ENCODE assay signal across 20 mouse cellular contexts in genomic region chr12:91751893-91752597, GRCm38 (mm10).
"Had no signal": no experiment of that assay in that cellular context is flagged by ENCODE, and none has a peak within 500 bp of the region (broad histone marks: within the 10 kb centered on the region; RNA-seq: fewer than 3 reads in every experiment).

No protein-coding gene starts in this region.

- H3K36me3 ChIP-seq: heart, embryonic 10.5 days; heart, embryonic 12.5 days; hindbrain, embryonic 13.5 days; hindbrain, embryonic 15.5 days; limb, embryonic 13.5 days; limb, embryonic 15.5 days; liver, embryonic 12.5 days had no signal

- H3K4me3 ChIP-seq: gastrocnemius, adult 2 months; heart, embryonic 10.5 days; heart, embryonic 12.5 days; hindbrain, embryonic 13.5 days; hindbrain, embryonic 15.5 days; limb, embryonic 13.5 days; limb, embryonic 15.5 days; liver, embryonic 12.5 days had no signal

- H3K9me3 ChIP-seq: heart, embryonic 10.5 days; heart, embryonic 12.5 days; hindbrain, embryonic 13.5 days; hindbrain, embryonic 15.5 days; limb, embryonic 13.5 days; limb, embryonic 15.5 days; liver, embryonic 12.5 days had no signal

- ATAC-seq: hindbrain, postnatal 0 days; intestine, embryonic 16.5 days; liver, embryonic 12.5 days had no signal

- H3K9ac ChIP-seq: heart, embryonic 12.5 days; hindbrain, embryonic 13.5 days; hindbrain, embryonic 15.5 days; limb, embryonic 13.5 days; limb, embryonic 15.5 days; liver, embryonic 12.5 days; liver, embryonic 14.5 days had no signal

- H3K4me2 ChIP-seq: heart, embryonic 12.5 days; hindbrain, embryonic 13.5 days; hindbrain, embryonic 15.5 days; limb, embryonic 13.5 days; limb, embryonic 15.5 days; liver, embryonic 12.5 days had no signal

- H3K27me3 ChIP-seq: heart, embryonic 12.5 days; hindbrain, embryonic 13.5 days; hindbrain, embryonic 15.5 days; limb, embryonic 13.5 days; limb, embryonic 15.5 days; liver, embryonic 12.5 days had no signal

- DNase-seq: gastrocnemius, adult 2 months; gastrocnemius, postnatal 10 days; gastrocnemius, postnatal 25 days; heart, adult 18-20 months; heart, postnatal 10 days; heart, postnatal 36 days; layer of hippocampus, adult 9-11 months; layer of hippocampus, postnatal 36 days; left cerebral cortex, postnatal 4 days had no signal

- H3K27ac ChIP-seq: gastrocnemius, adult 2 months; heart, embryonic 10.5 days; hindbrain, embryonic 13.5 days; hindbrain, embryonic 15.5 days; hindbrain, postnatal 0 days; kidney, postnatal 0 days; limb, embryonic 13.5 days; limb, embryonic 15.5 days; liver, embryonic 12.5 days; liver, embryonic 14.5 days had no signal
